Mouse (Mus musculus) thymus, postnatal 0 days (tissue): Measurements from ENCODE around the gene Efna4. TPM values are rescaled to one million over a fixed set of nuclear protein-coding genes. Genes with fewer than 3 reads are reported as not detected.

ENCODE experiments used
- polyA plus RNA-seq: library from polyadenylated mRNA; unstranded; fragments of >200 nt; fragmentation: Nextera tagmentation; extraction: Ambion mirVana; gene quantifications from 2 replicates; pipeline ENCODE4 v1.2.1, GENCODE M21; 2015

Efna4 gene
- polyA plus RNA-seq, 1 experiment from 2014 or later = 5.3 TPM

Other genes with a start within 250 kb of the Efna4 start
- 12.1 and 13.4 TPM in 2 replicates for gene Rusc1, start 244.7 kb downstream of the Efna4 start, polyA plus RNA-seq
- gene Gm43738, start 236.9 kb downstream of the Efna4 start, polyA plus RNA-seq = not detected in 2 replicates
- gene Fdps, start 236.1 kb downstream of the Efna4 start, polyA plus RNA-seq = 180 and 193 TPM in 2 replicates
- not detected in 2 replicates for gene Pklr, start 201.9 kb downstream of the Efna4 start, polyA plus RNA-seq
- 1.4 and 1.9 TPM in 2 replicates for gene Hcn3, start 177.8 kb downstream of the Efna4 start, polyA plus RNA-seq
- gene Clk2, start 173.2 kb downstream of the Efna4 start, polyA plus RNA-seq = 18.1 and 22.3 TPM in 2 replicates
- 130 and 131 TPM in 2 replicates for gene Scamp3, start 160.6 kb downstream of the Efna4 start, polyA plus RNA-seq
- 71.2 and 80.1 TPM in 2 replicates for gene Fam189b, start 154.9 kb downstream of the Efna4 start, polyA plus RNA-seq
- 51.3 and 51.8 TPM in 2 replicates for gene Gba, start 135.1 kb downstream of the Efna4 start, polyA plus RNA-seq
- 4.9 and 6.2 TPM in 2 replicates for gene Thbs3, start 122.8 kb downstream of the Efna4 start, polyA plus RNA-seq
- 206 and 223 TPM in 2 replicates for gene Mtx1, start 110.9 kb downstream of the Efna4 start, polyA plus RNA-seq
- 1.4 and 2.4 TPM in 2 replicates for gene Muc1, start 109.0 kb downstream of the Efna4 start, polyA plus RNA-seq
- 304 and 318 TPM in 2 replicates for gene Krtcap2, start 92.1 kb downstream of the Efna4 start, polyA plus RNA-seq
- gene Trim46, start 91.7 kb downstream of the Efna4 start, polyA plus RNA-seq = 0.98 and 1.6 TPM in 2 replicates
- gene Dpm3, start 78.7 kb downstream of the Efna4 start, polyA plus RNA-seq = 163 and 167 TPM in 2 replicates
- gene Slc50a1, start 67.5 kb downstream of the Efna4 start, polyA plus RNA-seq = 84.7 and 87.2 TPM in 2 replicates
- gene Efna1, start 56.9 kb downstream of the Efna4 start, polyA plus RNA-seq = 12.4 and 13.2 TPM in 2 replicates
- gene Efna3, start 15.1 kb downstream of the Efna4 start, polyA plus RNA-seq = 0.82 and 1.0 TPM in 2 replicates
- 17.4 and 18.1 TPM in 2 replicates for gene Adam15, start 12.0 kb upstream of the Efna4 start, polyA plus RNA-seq
- not detected in 2 replicates for gene Dcst2, start 23.9 kb upstream of the Efna4 start, polyA plus RNA-seq
- gene Dcst1, start 27.2 kb upstream of the Efna4 start, polyA plus RNA-seq = 0.10 and 0.14 TPM in 2 replicates
- 4.1 and 4.6 TPM in 2 replicates for gene Zbtb7b, start 56.7 kb upstream of the Efna4 start, polyA plus RNA-seq
- not detected in 2 replicates for gene Lenep, start 64.8 kb upstream of the Efna4 start, polyA plus RNA-seq
- gene Flad1, start 73.8 kb upstream of the Efna4 start, polyA plus RNA-seq = 29.5 and 32.6 TPM in 2 replicates
- 466 and 485 TPM in 2 replicates for gene Cks1b, start 80.4 kb upstream of the Efna4 start, polyA plus RNA-seq
- 37.2 and 44.7 TPM in 2 replicates for gene Shc1, start 80.4 kb upstream of the Efna4 start, polyA plus RNA-seq
- 21.3 and 22.3 TPM in 2 replicates for gene Pygo2, start 92.2 kb upstream of the Efna4 start, polyA plus RNA-seq
- 23.1 and 27.3 TPM in 2 replicates for gene Pbxip1, start 98.7 kb upstream of the Efna4 start, polyA plus RNA-seq
- gene Pmvk, start 116.5 kb upstream of the Efna4 start, polyA plus RNA-seq = 39.3 and 40.3 TPM in 2 replicates
- 7.3 and 8.8 TPM in 2 replicates for gene Kcnn3, start 182.1 kb upstream of the Efna4 start, polyA plus RNA-seq